Mouse (Mus musculus): ENCODE results near the gene Igfn1. TPM values are rescaled to one million over a fixed set of nuclear protein-coding genes. Genes with fewer than 3 reads are reported as not detected.

Igfn1 gene
- not detected for total RNA-seq (2018; cell fraction: chromatin; rRNA removed)
- total RNA-seq (2018; cell fraction: cytosol; rRNA removed) = not detected
- not detected for total RNA-seq (2018; cell fraction: nucleus; rRNA removed)
- not detected in 3 replicates for polyA plus RNA-seq (2018)

DNA sequence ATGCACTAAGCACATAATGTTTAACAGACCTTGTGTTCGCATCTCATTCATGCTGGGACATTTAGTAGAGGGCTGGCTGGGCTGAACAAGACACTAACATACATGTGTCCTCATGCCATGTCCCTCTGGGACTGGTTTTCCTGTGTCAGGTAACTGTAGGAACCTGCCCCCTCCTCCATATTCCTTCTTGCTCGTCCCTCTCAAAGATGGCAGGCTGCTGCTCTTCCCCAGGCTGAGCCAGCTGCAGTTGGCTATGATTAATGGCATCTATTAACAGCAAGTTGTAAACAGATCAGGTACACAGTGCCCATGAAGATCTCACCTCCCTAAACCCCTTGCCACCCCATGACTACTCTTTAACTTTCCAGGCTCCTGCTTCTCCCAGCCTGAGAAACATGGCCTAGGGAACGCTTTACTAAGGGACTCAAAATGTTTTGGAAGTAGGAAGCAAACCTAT lies at the start of gene Igfn1:
TSS of gene Igfn1 (minus strand) at position 51 of the 457 bp plus-strand sequence.
- H3K36me3 ChIP-seq (ENCODE audit: inconsistent target) = no peaks in the 10 kb centered on the region
- H3K4me3 ChIP-seq (ENCODE audit: inconsistent target) = no peak within 1 kb of the TSS
- 87% methylated on average over 3 of the region's 3 CpGs for WGBS (ENCODE audit: missing documents)
- no peaks in the 10 kb centered on the region for H3K79me2 ChIP-seq (ENCODE audit: inconsistent target)
- H3K27ac ChIP-seq = no peak within 1 kb of the TSS

DNA sequence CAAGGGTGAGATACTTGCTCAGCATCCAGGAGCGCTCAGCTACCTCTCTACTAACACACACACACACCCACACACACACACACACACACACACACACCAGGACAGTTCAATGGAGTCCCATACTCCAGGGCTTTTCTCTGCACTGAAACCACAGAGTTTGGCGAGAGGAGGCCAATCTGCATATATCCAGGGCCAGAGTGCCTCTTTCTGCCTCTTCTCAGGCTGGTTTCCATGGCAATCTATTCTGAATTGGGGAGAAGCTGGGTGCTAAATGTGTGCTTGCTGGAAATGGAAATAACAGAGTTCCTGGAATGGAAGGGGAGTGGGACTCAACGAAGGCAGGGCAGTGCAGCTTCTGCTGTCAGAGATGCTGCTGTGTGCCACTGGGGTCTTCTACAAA lies 49.6 kb upstream of the Igfn1 start:
- H3K79me2 ChIP-seq (ENCODE audit: inconsistent target) = no peaks in the 10 kb centered on the region
- no peak overlapping the region for H3K4me3 ChIP-seq (ENCODE audit: inconsistent target)
- WGBS (ENCODE audit: missing documents) = 82% methylated on average over 3 of the region's 3 CpGs

DNA sequence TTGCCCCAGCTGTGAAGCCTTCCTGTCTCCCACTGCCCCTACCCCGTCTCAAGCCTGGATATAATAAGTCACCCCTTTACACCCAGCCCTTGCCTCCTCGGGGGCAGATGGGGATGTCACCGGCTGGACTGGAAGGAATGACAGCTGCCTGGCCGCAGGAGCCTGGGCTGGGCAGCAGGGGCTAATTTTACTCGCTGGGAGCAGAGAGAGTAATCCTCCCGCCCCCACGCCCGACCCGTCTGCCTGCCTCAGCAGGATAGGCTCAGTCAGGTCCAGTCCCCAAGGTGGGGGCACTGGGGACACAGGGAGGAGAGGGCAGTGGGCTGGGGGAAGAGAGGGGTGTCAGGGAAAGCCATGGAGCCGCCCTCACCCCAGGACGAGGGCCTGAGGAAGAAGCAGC lies 46.4 kb upstream of the Igfn1 start, which contains the start of gene Cacna1s:
TSS of gene Cacna1s (plus strand) at position 204 of the 400 bp plus-strand sequence.
- Histone ChIP-seq H3K27ac (no peak within 1 kb of the TSS), H3K4me3 (ENCODE audit: inconsistent target) (no peak within 1 kb of the TSS)
- WGBS (ENCODE audit: missing documents) = 74% methylated on average over 11 of the region's 11 CpGs

More for the DNA sequence above, 49.6 kb upstream of the Igfn1 start:
- H3K27ac ChIP-seq = no peak overlapping the region
- no peaks in the 10 kb centered on the region for H3K36me3 ChIP-seq (ENCODE audit: inconsistent target)

DNA sequence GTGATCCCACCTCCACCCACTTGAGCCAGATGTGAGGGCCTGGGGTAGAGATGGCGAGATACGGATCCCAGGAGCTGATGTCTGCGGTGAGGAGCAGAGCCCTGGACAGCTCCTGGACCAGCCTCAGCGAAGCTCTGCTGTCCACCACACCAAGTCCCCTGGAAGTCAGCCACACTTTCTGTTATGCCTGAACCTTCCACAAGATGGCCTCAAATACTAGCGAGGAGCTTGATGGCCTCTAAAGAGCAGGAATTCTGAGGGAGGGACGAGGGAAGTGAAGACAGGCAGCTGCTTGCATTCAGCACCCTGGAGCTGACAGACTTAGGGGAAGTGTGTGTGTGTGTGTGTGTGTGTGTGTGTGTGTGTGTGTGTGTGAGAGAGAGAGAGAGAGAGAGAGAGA lies 45.3 kb upstream of the Igfn1 start:
- Histone ChIP-seq H3K27ac (no peak overlapping the region), H3K4me3 (ENCODE audit: inconsistent target) (no peak overlapping the region), H3K79me2 (ENCODE audit: inconsistent target) (no peaks in the 10 kb centered on the region), H3K36me3 (ENCODE audit: inconsistent target) (no peaks in the 10 kb centered on the region)
- 2% methylated on average over 6 of the region's 6 CpGs for WGBS (ENCODE audit: missing documents)

More for the DNA sequence above, 46.4 kb upstream of the Igfn1 start, which contains the start of gene Cacna1s:
- Histone ChIP-seq H3K36me3 (ENCODE audit: inconsistent target) (no peaks in the 10 kb centered on the region), H3K79me2 (ENCODE audit: inconsistent target) (no peaks in the 10 kb centered on the region)

DNA sequence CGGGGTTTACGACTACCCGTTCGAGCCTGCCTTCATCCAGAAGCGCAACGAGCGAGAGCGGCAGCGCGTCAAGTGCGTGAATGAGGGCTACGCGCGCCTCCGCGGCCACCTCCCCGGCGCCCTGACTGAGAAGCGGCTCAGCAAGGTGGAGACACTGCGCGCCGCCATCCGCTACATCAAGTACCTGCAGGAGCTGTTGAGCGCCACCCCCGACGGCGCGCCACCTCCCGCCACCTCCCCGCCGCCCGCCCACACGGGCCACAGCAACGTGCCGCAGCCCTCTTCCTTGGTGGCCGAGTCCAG lies 44.8 kb upstream of the Igfn1 start:
- Histone ChIP-seq H3K36me3 (ENCODE audit: inconsistent target) (no peaks in the 10 kb centered on the region), H3K79me2 (ENCODE audit: inconsistent target) (no peaks in the 10 kb centered on the region), H3K4me3 (ENCODE audit: inconsistent target) (no peak overlapping the region), H3K27ac (no peak overlapping the region)
- 4% methylated on average over 26 of the region's 36 CpGs for whole genome bisulfite sequencing (ENCODE audit: missing documents)

DNA sequence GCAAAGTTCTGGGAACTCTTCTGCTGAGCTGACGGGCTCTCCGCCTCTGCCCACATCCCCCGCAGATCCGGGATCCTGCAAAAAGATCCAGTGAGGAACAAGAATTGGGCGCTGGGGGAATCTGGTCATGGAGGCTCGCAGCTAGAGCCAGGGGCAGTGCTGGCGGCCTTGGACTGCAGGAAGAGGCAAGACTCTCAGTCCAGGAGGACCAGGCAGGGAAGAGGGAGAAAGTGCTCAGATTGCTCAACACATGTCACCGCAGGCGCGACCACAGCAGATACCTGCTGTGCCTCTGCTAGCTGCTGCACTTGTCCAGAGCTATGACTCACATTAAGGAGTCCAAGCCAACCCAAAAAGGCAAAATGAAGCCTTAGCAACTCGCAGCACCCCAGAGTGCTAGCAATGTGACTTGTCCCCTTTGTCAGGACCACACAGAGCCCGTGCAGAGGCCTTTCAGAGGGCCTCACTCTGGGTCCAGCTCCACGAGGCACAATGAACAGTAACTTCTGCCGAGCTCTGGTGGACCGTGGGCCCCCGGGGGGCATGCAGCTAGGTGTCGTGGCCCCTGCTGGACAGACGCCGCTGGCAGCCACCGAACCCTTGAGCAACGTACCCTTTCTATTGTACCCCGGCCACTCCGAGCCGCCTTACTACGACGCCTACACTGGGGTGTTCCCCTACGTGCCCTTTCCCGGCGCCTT lies 44.3 kb upstream of the Igfn1 start, which contains the start of gene Ascl5:
TSS of gene Ascl5 (plus strand) at position 493 of the 701 bp plus-strand sequence.
- 28% methylated on average over 29 of the region's 29 CpGs for WGBS (ENCODE audit: missing documents)
- Histone ChIP-seq H3K36me3 (ENCODE audit: inconsistent target) (no peaks in the 10 kb centered on the region), H3K79me2 (ENCODE audit: inconsistent target) (no peaks in the 10 kb centered on the region), H3K4me3 (ENCODE audit: inconsistent target) (no peak within 1 kb of the TSS), H3K27ac (no peak within 1 kb of the TSS)

DNA sequence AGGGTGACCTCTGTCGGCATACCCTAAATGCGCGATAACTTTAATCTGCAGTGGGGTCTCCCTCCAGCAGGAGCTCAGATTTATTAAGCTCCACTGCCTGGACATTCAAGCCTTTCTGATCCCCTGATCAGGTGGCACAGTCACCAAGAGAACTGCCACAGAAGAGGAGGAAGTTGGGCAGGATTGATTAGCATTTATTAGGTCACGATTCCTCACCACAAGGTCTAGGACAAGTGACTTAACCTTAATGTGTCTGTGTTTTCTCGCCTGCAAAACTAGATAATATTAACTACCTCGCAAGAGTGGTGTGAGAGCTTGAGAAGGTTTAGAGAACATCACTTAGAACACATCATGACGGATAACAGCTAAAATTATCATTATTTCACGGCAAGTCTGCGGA lies 41.8 kb upstream of the Igfn1 start:
- no peaks in the 10 kb centered on the region for H3K79me2 ChIP-seq (ENCODE audit: inconsistent target)
- H3K27ac ChIP-seq = no peak overlapping the region
- H3K36me3 ChIP-seq (ENCODE audit: inconsistent target) = no peaks in the 10 kb centered on the region
- 75% methylated on average over 9 of the region's 9 CpGs for WGBS (ENCODE audit: missing documents)
- no peak overlapping the region for H3K4me3 ChIP-seq (ENCODE audit: inconsistent target)

DNA sequence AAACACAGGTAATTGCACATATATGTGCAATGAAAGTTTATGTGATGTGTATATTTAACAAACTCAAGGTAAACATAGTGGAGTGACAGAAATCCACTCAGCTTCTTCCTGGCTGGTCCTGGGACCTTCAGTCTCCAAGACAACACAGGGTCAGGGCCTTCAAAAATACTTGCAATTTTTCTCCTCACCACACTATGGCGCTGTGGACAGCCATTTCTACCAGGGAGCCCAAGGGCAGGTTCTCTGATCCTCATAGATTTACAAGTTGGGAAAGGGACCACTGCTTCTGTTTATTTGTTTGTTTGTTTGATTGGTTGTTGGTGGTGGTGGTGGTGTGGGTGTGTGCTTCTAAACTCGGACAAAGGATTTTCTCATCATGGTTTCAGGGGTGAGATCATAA lies 41.3 kb upstream of the Igfn1 start:
- no peak overlapping the region for H3K4me3 ChIP-seq (ENCODE audit: inconsistent target)
- no peaks in the 10 kb centered on the region for H3K36me3 ChIP-seq (ENCODE audit: inconsistent target)
- 22% methylated on average over 2 of the region's 2 CpGs for WGBS (ENCODE audit: missing documents)
- no peaks in the 10 kb centered on the region for H3K79me2 ChIP-seq (ENCODE audit: inconsistent target)
- no peak overlapping the region for H3K27ac ChIP-seq

DNA sequence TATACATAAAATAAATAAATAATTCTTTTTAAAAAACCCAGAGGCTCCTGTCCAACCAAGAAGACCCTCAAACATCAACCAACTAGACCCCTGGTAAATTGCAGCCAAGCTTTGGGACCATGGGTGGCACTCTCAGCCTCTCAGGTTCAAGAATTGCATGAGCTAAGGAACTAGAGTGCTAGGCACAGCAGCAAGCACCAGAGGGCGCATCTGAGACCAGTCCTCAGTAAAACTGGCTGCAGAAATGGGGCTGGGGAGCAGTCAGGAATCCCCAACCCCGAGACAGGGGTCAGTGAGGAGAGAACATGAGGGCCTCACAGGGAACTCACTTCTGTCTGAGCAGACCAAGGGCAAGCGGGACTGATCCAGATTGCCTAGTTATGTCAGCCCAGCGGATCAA lies 39.6 kb upstream of the Igfn1 start:
- H3K79me2 ChIP-seq (ENCODE audit: inconsistent target) = no peaks in the 10 kb centered on the region
- H3K36me3 ChIP-seq (ENCODE audit: inconsistent target) = no peaks in the 10 kb centered on the region
- H3K27ac ChIP-seq = no peak overlapping the region
- H3K4me3 ChIP-seq (ENCODE audit: inconsistent target) = no peak overlapping the region
- 31% methylated on average over 4 of the region's 4 CpGs for WGBS (ENCODE audit: missing documents)

DNA sequence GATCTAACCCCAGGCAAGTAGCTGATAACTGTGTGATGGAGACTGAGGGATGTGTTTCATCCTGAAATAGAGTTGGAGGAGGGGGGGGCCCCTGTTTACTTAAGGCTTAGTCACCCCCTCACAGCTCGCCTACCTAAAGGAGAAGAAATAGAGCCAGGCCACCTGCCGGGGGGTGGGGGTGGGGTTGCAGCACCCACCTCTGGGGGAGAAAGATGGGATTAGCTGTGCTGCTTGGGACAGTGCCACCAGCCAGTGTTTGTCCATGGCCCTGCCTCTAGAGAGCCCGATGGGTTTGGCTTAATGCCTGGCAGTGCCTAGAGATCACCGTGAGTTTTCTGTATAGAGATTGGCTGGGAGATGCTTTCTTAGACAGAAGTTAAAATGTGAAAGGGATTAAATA lies 34.7 kb upstream of the Igfn1 start:
- Histone ChIP-seq H3K79me2 (ENCODE audit: inconsistent target) (no peaks in the 10 kb centered on the region), H3K36me3 (ENCODE audit: inconsistent target) (no peaks in the 10 kb centered on the region), H3K27ac (no peak overlapping the region), H3K4me3 (ENCODE audit: inconsistent target) (no peak overlapping the region)
- WGBS (ENCODE audit: missing documents) = 48% methylated on average over 4 of the region's 4 CpGs

DNA sequence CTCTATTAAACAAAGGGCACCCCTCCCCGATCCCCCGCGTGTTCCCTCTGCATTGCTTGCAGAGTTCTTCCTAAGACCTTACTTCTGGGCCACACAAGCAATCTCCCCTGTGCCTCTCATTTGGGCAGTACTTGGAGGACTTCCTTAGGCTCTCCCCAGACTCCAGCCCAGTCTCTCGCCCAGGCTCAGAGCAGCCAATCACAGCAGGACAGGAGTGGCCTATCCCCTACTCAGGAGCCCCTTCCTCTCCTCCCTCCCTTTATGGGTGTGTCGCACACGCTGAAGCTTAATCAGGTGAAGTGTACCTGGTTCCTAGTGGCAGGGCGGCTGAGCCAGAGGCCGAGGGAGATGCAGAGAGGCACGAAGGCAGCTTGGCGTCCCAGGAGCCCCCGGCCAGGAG lies 34.3 kb upstream of the Igfn1 start:
- no peaks in the 10 kb centered on the region for H3K79me2 ChIP-seq (ENCODE audit: inconsistent target)
- WGBS (ENCODE audit: missing documents) = 34% methylated on average over 11 of the region's 11 CpGs

DNA sequence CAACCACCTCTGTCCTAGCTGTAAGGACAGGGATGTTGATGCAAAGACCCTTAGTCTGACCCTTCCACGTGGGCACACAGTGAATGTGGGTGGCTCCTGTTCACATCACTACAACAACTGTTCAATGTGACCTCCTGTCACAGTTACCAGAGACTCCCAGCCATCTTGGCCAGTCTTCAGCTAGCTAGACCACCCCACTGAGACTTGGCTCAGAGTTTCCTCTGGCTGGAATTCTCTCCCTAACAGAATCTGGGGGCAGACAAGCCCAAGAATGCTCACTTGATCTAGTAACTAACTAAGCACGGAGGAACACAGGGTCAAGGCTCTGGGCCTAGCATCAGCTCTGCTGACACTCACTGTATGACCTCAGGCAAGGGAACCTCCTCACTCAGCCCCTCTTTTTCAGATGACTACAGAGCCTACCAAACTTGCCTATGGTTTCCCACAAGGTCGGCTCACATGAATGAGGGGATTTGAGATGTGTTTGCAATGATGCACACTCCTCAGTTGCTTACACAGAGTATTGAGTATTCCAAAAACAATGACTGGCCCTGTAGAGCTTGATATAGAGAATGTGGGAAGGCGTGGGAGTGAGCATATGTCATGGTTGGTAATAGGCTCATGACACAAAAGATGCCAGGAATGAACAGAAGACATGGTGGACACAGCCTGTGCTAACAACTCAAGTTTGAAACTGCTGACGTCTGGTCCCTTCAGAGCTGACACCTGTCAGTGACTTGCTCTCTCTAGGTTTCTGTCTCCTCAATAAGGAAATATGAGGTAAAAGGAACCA lies 32.8 kb upstream of the Igfn1 start:
- Histone ChIP-seq H3K79me2 (ENCODE audit: inconsistent target) (no peaks in the 10 kb centered on the region), H3K4me3 (ENCODE audit: inconsistent target) (no peak overlapping the region), H3K36me3 (ENCODE audit: inconsistent target) (no peaks in the 10 kb centered on the region), H3K27ac (no peak overlapping the region)
- 90% methylated on average over 5 of the region's 5 CpGs for WGBS (ENCODE audit: missing documents)

More for the DNA sequence above, 34.3 kb upstream of the Igfn1 start:
- Histone ChIP-seq H3K27ac (no peak overlapping the region), H3K36me3 (ENCODE audit: inconsistent target) (no peaks in the 10 kb centered on the region), H3K4me3 (ENCODE audit: inconsistent target) (no peak overlapping the region)

DNA sequence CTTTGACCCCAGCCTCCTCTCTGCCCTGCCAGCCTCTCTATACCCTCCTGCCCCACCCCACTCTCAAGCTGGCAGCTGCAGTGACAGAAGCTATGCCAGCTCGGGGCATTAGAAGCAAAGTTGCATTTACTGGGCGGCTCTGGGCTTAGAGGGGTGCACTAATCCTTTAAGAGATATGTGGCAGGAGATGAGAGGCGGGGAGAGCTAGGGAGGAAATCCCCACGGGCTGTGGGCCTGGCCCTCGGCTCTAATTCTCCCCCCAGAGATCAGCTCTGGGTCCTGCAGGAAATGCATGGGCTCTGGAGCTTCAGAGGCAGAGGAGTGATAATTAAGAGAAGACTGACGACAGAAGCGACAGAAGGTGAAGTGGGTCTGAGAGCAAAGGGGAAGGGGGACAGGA lies 26.8 kb upstream of the Igfn1 start:
- 76% methylated on average over 7 of the region's 7 CpGs for WGBS (ENCODE audit: missing documents)
- no peaks in the 10 kb centered on the region for H3K79me2 ChIP-seq (ENCODE audit: inconsistent target)
- H3K36me3 ChIP-seq (ENCODE audit: inconsistent target) = no peaks in the 10 kb centered on the region
- H3K4me3 ChIP-seq (ENCODE audit: inconsistent target) = no peak overlapping the region
- H3K27ac ChIP-seq = no peak overlapping the region

DNA sequence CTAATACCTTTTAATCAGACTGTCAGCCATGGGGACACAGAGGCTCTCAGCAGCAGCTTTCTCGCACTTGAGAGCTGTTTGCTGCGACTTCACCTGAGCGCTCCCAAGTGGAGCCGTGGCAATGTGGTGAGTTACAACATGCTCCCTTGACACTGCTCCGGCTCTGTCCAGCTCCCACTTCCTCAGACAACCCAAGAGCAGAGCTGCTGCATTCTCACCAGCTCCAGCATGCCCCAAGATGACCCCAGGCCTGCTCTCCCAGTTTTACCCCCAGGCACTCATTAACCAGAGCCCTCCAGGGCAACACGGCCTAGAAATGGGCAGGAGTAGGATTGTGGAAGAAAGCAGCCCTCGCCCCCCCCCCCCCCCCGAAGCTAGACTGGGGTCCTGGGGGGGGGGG lies 25.6 kb upstream of the Igfn1 start:
- Histone ChIP-seq H3K79me2 (ENCODE audit: inconsistent target) (no peaks in the 10 kb centered on the region), H3K4me3 (ENCODE audit: inconsistent target) (no peak overlapping the region), H3K36me3 (ENCODE audit: inconsistent target) (no peaks in the 10 kb centered on the region), H3K27ac (no peak overlapping the region)
- 79% methylated on average over 6 of the region's 8 CpGs for WGBS (ENCODE audit: missing documents)

DNA sequence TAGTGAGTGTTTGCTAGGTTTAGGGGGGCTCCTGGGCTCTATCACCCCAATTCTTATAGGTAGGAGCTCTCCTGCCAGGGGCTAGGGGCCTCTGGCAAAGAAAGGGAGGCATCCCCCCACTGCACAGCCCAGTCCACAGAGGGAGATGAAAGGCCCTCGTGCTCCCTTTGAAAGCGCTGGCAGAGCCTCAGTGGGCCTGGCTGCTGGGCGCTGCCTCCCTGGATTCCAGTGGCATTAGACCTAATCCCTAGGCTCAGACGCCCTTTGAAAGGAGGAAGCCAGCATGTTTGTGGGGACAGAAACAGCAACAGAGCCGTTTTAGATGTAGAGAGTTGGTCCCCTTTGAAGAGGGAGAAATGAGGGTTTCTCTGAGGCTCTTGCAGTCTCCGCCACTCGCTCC lies 24.1 kb upstream of the Igfn1 start:
- WGBS (ENCODE audit: missing documents) = 95% methylated on average over 7 of the region's 7 CpGs
- Histone ChIP-seq H3K27ac (no peak overlapping the region), H3K79me2 (ENCODE audit: inconsistent target) (no peaks in the 10 kb centered on the region), H3K36me3 (ENCODE audit: inconsistent target) (no peaks in the 10 kb centered on the region), H3K4me3 (ENCODE audit: inconsistent target) (no peak overlapping the region)
